Mouse (Mus musculus): ENCODE measurements at regions not wholly inside any gene's neighbourhood (a gene's known extent, or its start where the extent isn't known, plus 50 kb on each side); places are given as distances from the start of the nearest gene placed in this dataset.
"Not testable (repeated sequence)": the region's sequence is repeated elsewhere in the genome, so short reads cannot be mapped to it uniquely, and the experiment has no call there.

DNA sequence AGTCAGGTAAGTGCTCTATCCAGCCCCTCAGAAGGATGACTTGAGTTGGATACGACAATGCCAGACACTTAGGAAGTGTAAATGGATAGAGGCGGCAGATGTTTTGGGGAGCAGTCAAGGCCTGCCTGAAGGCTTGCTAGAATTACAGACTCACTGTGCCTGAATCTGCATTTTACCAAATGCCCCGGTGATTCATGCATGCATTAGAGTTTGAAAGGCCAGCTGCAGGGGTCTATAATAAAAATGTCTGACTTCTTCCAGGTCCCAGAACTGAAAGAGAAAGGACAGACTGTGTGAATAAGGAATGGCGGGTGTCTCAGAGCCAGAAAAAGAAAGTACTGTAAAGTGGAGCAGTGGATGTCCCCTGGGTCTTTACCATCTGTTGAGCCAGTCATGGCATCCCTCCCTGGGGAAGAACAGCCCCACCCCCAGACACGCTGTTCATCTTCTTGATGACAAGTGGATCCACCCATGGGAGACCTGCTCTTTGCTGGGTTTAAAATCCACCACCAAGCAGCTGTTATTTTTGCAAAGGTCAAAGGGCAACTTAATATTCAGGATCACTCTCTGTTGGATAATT lies 140.6 kb upstream of the Stt3b start:
- Histone ChIP-seq H3K9me3 (ENCODE audit: control insufficient read depth, low read length) (no peaks in the 10 kb centered on the region; the same call in 1 of the 2 replicates), H3K4me1 (ENCODE audit: control insufficient read depth) (no peaks in the 10 kb centered on the region), H3K4me3 (replicated peaks) (no peak overlapping the region), H3K36me3 (ENCODE audit: control insufficient read depth) (no peaks in the 10 kb centered on the region), H3K27me3 (ENCODE audit: control insufficient read depth) (no peaks in the 10 kb centered on the region)
- TF ChIP-seq GATA1 (IDR thresholded peaks at IDR 0.05; ENCODE audit: low read length) (no peak), TAL1 (IDR thresholded peaks at IDR 0.05; ENCODE audit: low read length) (no peak)

DNA sequence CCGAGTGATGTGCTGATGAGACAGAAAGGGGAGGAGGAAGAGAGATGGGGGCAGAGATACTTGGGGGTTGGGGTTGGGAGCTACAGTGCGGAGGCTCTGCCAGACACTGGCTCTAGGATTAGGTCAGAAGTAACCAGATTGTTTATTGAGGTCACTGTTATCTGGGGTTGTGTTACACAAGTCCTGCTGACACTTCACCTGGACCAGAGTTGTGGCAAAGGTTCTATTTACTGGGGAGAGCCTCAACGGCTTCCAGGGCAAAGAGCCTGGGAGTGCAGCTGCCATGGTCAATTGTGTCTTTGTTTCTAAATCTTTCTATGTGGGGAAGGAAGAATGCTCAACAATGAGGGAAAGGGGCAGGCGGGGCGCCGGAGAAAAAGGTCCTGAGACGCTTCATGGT lies 144.6 kb upstream of the Stt3b start:
- no peaks in the 10 kb centered on the region for H3K4me1 ChIP-seq (ENCODE audit: control insufficient read depth)
- H3K4me3 ChIP-seq (replicated peaks): no peak overlapping the region
- TF ChIP-seq GATA1 (IDR thresholded peaks at IDR 0.05; ENCODE audit: low read length) (no peak), TAL1 (IDR thresholded peaks at IDR 0.05; ENCODE audit: low read length) (no peak)
- no peaks in the 10 kb centered on the region; the same call in 1 of the 2 replicates for H3K9me3 ChIP-seq (ENCODE audit: control insufficient read depth, low read length)
- no peaks in the 10 kb centered on the region for H3K27me3 ChIP-seq (ENCODE audit: control insufficient read depth)
- no peaks in the 10 kb centered on the region for H3K36me3 ChIP-seq (ENCODE audit: control insufficient read depth)

DNA sequence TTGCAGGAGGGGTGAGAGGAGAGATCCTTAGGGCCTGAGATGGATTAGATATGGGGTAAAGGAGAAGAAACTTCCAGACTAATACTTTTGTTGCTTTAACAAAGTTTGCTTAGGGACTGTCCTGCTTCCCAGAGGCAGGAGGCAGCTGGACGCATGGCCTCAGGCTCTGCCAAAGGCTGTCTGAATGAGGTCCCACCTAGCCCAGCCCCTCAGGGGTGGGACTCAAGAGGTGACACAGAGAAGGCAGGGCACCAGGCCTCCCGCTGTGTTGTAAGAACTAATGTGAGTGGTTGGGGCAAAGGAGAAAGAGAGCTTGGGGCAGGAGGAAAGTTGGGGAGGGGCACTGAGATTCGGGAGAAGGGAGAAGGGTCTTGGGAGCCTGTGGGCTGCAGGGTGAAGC lies 145.9 kb upstream of the Stt3b start:
- H3K36me3 ChIP-seq (ENCODE audit: control insufficient read depth): no peaks in the 10 kb centered on the region
- H3K27me3 ChIP-seq (ENCODE audit: control insufficient read depth): no peaks in the 10 kb centered on the region
- no peaks in the 10 kb centered on the region for H3K4me1 ChIP-seq (ENCODE audit: control insufficient read depth)
- H3K4me3 ChIP-seq (replicated peaks): no peak overlapping the region
- H3K9me3 ChIP-seq (ENCODE audit: control insufficient read depth, low read length): no peaks in the 10 kb centered on the region; the same call in 1 of the 2 replicates
- TF ChIP-seq TAL1 (IDR thresholded peaks at IDR 0.05; ENCODE audit: low read length): no peak

DNA sequence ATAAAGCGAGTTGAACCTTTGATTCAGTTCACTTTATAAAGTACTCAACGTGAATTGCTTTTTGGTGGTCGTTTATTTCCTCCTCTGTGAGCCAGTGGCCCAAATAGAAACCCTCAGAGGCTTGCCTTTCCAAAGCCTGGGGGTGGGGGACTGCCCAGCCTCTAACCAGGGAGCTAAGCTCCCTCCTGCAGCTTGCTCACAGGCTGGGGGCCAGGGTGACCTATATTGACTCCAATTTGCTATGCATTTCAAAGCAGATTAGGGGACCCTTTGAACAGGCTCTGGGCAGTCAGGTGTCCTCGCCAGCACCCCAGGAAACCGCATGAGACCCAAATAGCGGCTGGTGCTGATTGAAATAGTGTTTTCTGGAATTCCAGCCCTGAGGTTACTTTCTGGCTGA lies 146.4 kb upstream of the Stt3b start:
- H3K4me3 ChIP-seq (replicated peaks): no peak overlapping the region
- TF ChIP-seq GATA1 (IDR thresholded peaks at IDR 0.05; ENCODE audit: low read length) (no peak), TAL1 (IDR thresholded peaks at IDR 0.05; ENCODE audit: low read length) (no peak)
- H3K36me3 ChIP-seq (ENCODE audit: control insufficient read depth): no peaks in the 10 kb centered on the region
- no peaks in the 10 kb centered on the region; the same call in 1 of the 2 replicates for H3K9me3 ChIP-seq (ENCODE audit: control insufficient read depth, low read length)
- no peaks in the 10 kb centered on the region for H3K4me1 ChIP-seq (ENCODE audit: control insufficient read depth)
- no peaks in the 10 kb centered on the region for H3K27me3 ChIP-seq (ENCODE audit: control insufficient read depth)

DNA sequence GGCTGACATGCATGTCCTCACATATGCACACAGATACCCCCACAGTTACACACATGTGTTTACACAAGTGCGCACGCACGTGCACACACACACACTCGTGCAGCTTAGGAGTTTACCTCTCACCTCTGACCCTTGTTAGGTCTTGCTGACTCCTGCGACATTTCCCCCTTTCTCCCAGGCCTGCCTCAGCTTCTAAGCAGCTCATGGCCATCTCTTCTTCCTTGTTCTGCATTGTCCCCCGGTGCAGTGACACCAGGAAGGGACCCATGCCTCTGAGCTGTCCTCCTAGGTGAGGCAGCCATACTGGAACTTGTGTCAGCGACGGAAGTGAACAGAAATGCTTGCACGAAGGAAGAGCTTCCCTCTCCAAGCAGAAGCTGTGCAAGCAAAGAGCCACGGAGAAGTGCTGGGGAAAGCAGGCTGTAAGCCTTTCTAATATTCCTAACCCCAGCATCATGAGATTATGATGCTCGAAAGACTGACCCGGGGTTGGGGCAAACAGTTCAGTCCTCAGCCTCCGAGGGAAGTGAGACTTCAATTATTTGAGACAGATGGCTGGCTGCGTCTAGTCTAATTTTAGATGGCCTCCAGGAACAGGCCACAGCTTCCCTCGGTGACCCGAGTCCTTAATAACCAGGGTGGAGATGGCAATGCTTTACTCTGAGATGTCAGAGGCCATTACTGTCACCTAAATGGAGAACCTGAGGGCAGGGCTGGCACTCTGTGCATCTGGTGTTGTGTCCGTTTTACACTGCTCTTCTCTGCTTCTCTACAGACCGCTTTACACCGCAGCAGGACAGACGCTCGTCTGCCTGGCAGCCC lies 147.9 kb upstream of the Stt3b start:
- Histone ChIP-seq H3K4me1 (ENCODE audit: control insufficient read depth) (no peaks in the 10 kb centered on the region), H3K4me3 (replicated peaks) (no peak overlapping the region), H3K36me3 (ENCODE audit: control insufficient read depth) (no peaks in the 10 kb centered on the region), H3K27me3 (ENCODE audit: control insufficient read depth) (no peaks in the 10 kb centered on the region), H3K9me3 (ENCODE audit: control insufficient read depth, low read length) (no peaks in the 10 kb centered on the region; the same call in 1 of the 2 replicates)
- no peak for TF ChIP-seq GATA1 (IDR thresholded peaks at IDR 0.05; ENCODE audit: low read length)

DNA sequence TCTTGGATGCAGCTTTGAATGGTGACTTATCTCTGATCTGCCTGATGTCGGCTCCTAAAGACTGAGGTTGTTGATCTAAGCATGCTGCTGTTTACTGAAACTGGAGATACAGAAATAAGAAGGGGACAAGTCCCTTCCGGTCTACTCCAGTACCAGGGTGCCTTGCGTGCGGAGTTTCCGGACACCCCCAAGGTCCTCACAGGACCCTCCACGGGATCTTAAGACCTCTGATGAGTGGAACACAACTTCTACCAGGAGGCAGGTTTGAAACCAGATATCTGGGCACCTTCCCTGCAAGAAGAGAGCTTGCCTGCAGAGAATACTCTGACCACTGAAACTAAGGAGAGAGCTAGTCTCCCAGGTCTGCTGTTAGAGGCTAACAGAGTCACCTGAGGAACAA lies 148.9 kb upstream of the Stt3b start:
- H3K27me3 ChIP-seq (ENCODE audit: control insufficient read depth); H3K4me1 ChIP-seq (ENCODE audit: control insufficient read depth); H3K36me3 ChIP-seq (ENCODE audit: control insufficient read depth); H3K9me3 ChIP-seq (ENCODE audit: control insufficient read depth, low read length); H3K4me3 ChIP-seq (replicated peaks): not testable (repeated sequence)

DNA sequence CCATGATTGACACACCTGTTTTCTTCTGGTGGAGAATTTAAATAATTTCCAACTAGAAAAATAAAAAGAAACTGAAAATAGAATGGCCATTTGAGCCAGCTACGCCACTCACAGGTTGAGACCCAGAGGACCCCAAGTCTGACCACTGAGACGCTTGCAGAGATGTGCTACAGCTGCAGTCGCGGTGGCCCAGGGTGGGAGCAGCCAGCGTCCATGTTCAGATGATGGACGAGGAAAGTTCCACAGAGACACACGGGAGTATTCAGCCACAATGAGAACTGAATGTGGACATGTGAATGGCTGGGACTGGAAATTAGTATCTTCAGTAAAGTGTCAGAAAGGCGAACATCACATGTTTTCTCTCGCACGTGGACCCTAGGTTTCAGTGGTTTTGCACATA lies 155.1 kb upstream of the Stt3b start:
- Histone ChIP-seq H3K4me1 (ENCODE audit: control insufficient read depth) (no peaks in the 10 kb centered on the region), H3K36me3 (ENCODE audit: control insufficient read depth) (no peaks in the 10 kb centered on the region), H3K9me3 (ENCODE audit: control insufficient read depth, low read length) (no peaks in the 10 kb centered on the region), H3K27me3 (ENCODE audit: control insufficient read depth) (peaks cover 3% of the 10 kb centered on the region; the same call in 1 of the 2 replicates), H3K4me3 (replicated peaks) (no peak overlapping the region)
- TF ChIP-seq GATA1 (IDR thresholded peaks at IDR 0.05; ENCODE audit: low read length): no peak
- no peak for TF ChIP-seq TAL1 (IDR thresholded peaks at IDR 0.05; ENCODE audit: low read length)

DNA sequence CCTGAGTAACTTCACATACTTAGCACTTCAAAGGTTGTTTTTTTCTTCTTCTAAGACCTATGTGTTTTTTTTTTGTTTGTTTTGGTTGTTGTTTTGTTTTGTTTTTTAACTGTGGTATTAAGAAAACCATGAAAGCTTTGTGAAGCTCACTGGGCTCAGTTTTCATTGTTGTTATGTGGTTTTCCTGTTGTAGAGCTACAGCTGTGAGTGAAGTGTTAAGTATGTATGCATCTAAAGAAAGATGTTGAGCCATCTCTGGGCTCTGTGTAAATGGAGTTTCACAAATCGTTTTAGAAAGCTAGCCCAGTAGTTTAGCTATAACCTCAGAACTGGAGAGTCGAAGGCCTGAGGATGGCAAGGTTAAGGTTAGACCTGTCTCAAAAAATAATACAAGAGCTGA lies 158.4 kb upstream of the Stt3b start:
- H3K4me3 ChIP-seq (replicated peaks): no peak overlapping the region
- peaks cover 22% of the 10 kb centered on the region for H3K4me1 ChIP-seq (ENCODE audit: control insufficient read depth)
- no peaks in the 10 kb centered on the region for H3K9me3 ChIP-seq (ENCODE audit: control insufficient read depth, low read length)
- H3K36me3 ChIP-seq (ENCODE audit: control insufficient read depth): no peaks in the 10 kb centered on the region
- no peak for TF ChIP-seq GATA1 (IDR thresholded peaks at IDR 0.05; ENCODE audit: low read length)
- TF ChIP-seq TAL1 (IDR thresholded peaks at IDR 0.05; ENCODE audit: low read length): no peak
- H3K27me3 ChIP-seq (ENCODE audit: control insufficient read depth): peaks cover 3% of the 10 kb centered on the region; the same call in 1 of the 2 replicates

DNA sequence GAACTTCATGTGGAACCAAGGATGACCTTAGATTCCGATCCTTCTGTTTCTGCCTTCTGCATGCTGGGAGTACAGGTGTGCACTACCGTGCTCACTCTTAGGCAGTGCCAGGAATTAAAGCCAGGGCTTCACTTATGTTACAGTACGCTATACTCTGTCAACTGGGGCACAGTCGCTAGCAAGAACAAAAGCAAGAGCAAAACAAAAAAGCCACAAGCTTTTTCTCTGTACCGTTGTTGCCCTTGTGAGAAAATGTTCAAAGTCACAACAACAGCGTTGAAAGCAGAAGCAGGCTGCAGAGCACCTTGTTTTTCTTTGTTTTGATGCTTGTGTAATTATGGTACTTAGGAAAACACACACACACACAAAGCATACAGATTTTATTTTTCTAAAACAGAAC lies 161.4 kb upstream of the Stt3b start:
- no peak overlapping the region for H3K4me3 ChIP-seq (replicated peaks)
- no peaks in the 10 kb centered on the region for H3K36me3 ChIP-seq (ENCODE audit: control insufficient read depth)
- H3K9me3 ChIP-seq (ENCODE audit: control insufficient read depth, low read length): no peaks in the 10 kb centered on the region
- TF ChIP-seq GATA1 (IDR thresholded peaks at IDR 0.05; ENCODE audit: low read length) (no peak), TAL1 (IDR thresholded peaks at IDR 0.05; ENCODE audit: low read length) (no peak)
- H3K27me3 ChIP-seq (ENCODE audit: control insufficient read depth): no peaks in the 10 kb centered on the region
- H3K4me1 ChIP-seq (ENCODE audit: control insufficient read depth): peaks cover 51% of the 10 kb centered on the region
